ENCODE assay signal across 7 mouse cellular contexts in genomic region chr16:18975665-18976064, GRCm38 (mm10).
DNase-seq lines count a peak whose midpoint lies in the region; ATAC-seq and TF ChIP-seq lines count a peak whose summit lies in the region.
"Not testable (repeated sequence)": the region's sequence is repeated elsewhere in the genome, so short reads cannot be mapped to it uniquely, and the experiment has no call there.

No protein-coding gene starts in this region.

- TF ChIP-seq POLR2A in ES-Bruce4 (IDR thresholded peaks at IDR 0.05; ENCODE audit: insufficient read depth, low read length); testis, adult 2 months (IDR thresholded peaks at IDR 0.05; ENCODE audit: control insufficient read depth, low read depth, low read length): not testable (repeated sequence)

- not testable (repeated sequence) for TF ChIP-seq EP300 in ES-Bruce4 (IDR thresholded peaks at IDR 0.05; ENCODE audit: insufficient read depth, low read depth, low read length)

- not testable (repeated sequence) for H3K4me1 ChIP-seq in ES-Bruce4 (ENCODE audit: control insufficient read depth, insufficient read depth, low read length); hindbrain, embryonic 13.5 days (replicated peaks); midbrain, embryonic 15.5 days; neural tube, embryonic 12.5 days; testis, adult 2 months (ENCODE audit: control insufficient read depth, insufficient read depth, low read length)
- peaks cover 20% of the 10 kb centered on the region for H3K4me1 ChIP-seq in heart, embryonic 12.5 days (replicated peaks)

- not testable (repeated sequence) for H3K27ac ChIP-seq in ES-Bruce4 (ENCODE audit: insufficient read depth, low read length); heart, embryonic 12.5 days (ENCODE audit: poor library complexity, severe bottlenecking); hindbrain, embryonic 13.5 days; midbrain, embryonic 15.5 days; neural tube, embryonic 12.5 days; testis, adult 2 months (ENCODE audit: control insufficient read depth, insufficient read depth, low read depth, low read length)

- H3K4me3 ChIP-seq in ES-Bruce4 (ENCODE audit: low read depth, low read length), result peak overlapping the region; percentile 23
- H3K4me3 ChIP-seq in heart, embryonic 12.5 days; hindbrain, embryonic 13.5 days; midbrain, embryonic 15.5 days; neural tube, embryonic 12.5 days: not testable (repeated sequence)
- peak overlapping the region; percentile 60 for H3K4me3 ChIP-seq in testis, adult 2 months (ENCODE audit: control insufficient read depth, low read depth, low read length)

- peak overlapping the region; percentile 46; the same call in 1 of the 2 replicates for H3K4me2 ChIP-seq in heart, embryonic 12.5 days
- H3K4me2 ChIP-seq in hindbrain, embryonic 13.5 days; midbrain, embryonic 15.5 days; neural tube, embryonic 12.5 days (replicated peaks): not testable (repeated sequence)

- H3K9ac ChIP-seq in ES-Bruce4 (ENCODE audit: low read depth, poor library complexity, severe bottlenecking); heart, embryonic 12.5 days; hindbrain, embryonic 13.5 days; midbrain, embryonic 15.5 days; neural tube, embryonic 12.5 days: not testable (repeated sequence)

- H3K36me3 ChIP-seq in ES-Bruce4 (ENCODE audit: control insufficient read depth, insufficient read depth, low read length, poor library complexity, severe bottlenecking); heart, embryonic 12.5 days; midbrain, embryonic 15.5 days (replicated peaks); testis, adult 2 months (ENCODE audit: control insufficient read depth, insufficient read depth, low read length): not testable (repeated sequence)
- peaks cover 38% of the 10 kb centered on the region for H3K36me3 ChIP-seq in hindbrain, embryonic 13.5 days
- peaks cover 10% of the 10 kb centered on the region for H3K36me3 ChIP-seq in neural tube, embryonic 12.5 days

- H3K27me3 ChIP-seq in ES-Bruce4 (ENCODE audit: control insufficient read depth, insufficient read depth, low read length, poor library complexity, severe bottlenecking); heart, embryonic 12.5 days (replicated peaks); hindbrain, embryonic 13.5 days; midbrain, embryonic 15.5 days (replicated peaks); neural tube, embryonic 12.5 days (replicated peaks); testis, adult 2 months (ENCODE audit: control insufficient read depth, insufficient read depth, low read length): not testable (repeated sequence)

- ATAC-seq in heart, embryonic 12.5 days (ENCODE audit: insufficient number of reproducible peaks, low FRiP score), result not testable (repeated sequence)
- peak; percentile 32; the same call in 1 of the 2 replicates for ATAC-seq in hindbrain, embryonic 13.5 days (ENCODE audit: low FRiP score)
- peak; percentile 52; the same call in 1 of the 2 replicates for ATAC-seq in midbrain, embryonic 15.5 days (replicated peaks)
- ATAC-seq in neural tube, embryonic 12.5 days (ENCODE audit: low FRiP score, low read depth), result peak; percentile 41; the same call in 1 of the 2 replicates

- TF ChIP-seq CTCF in ES-Bruce4 (IDR thresholded peaks at IDR 0.05; ENCODE audit: low read depth, low read length), result peak; percentile 33
- TF ChIP-seq CTCF in testis, adult 2 months (IDR thresholded peaks at IDR 0.05; ENCODE audit: control insufficient read depth, insufficient read depth, insufficient replicate concordance, low read depth, low read length), result not testable (repeated sequence)

- H3K9me3 ChIP-seq in ES-Bruce4 (replicated peaks; ENCODE audit: control insufficient read depth, insufficient read depth, low read length, poor library complexity, severe bottlenecking); heart, embryonic 12.5 days (replicated peaks); midbrain, embryonic 15.5 days; neural tube, embryonic 12.5 days: not testable (repeated sequence)
- peaks cover 11% of the 10 kb centered on the region; the same call in 1 of the 2 replicates for H3K9me3 ChIP-seq in hindbrain, embryonic 13.5 days

- DNase-seq in ZHBTc4 (ENCODE audit: low read depth, low spot score), result peak; percentile 40

- WGBS in heart, embryonic 12.5 days, result 79% methylated on average over 23 of the region's 23 CpGs
- WGBS in hindbrain, embryonic 13.5 days, result 87% methylated on average over 23 of the region's 23 CpGs
- 82% methylated on average over 23 of the region's 23 CpGs for WGBS in midbrain, embryonic 15.5 days
- WGBS in neural tube, embryonic 12.5 days, result 84% methylated on average over 23 of the region's 23 CpGs
